Mouse (Mus musculus) NIH3T3 (cell line): ENCODE measurements around the gene Hopx.
"Not testable (repeated sequence)": the region's sequence is repeated elsewhere in the genome, so short reads cannot be mapped to it uniquely, and the experiment has no call there.

Experiments
- DNase-seq: peaks from one replicate; pipeline ENCODE4 v3.0.0-alpha.2; 2012; ENCODE audit warnings: low read depth

Gene Hopx

GRCm38 (mm10) chr5:77099997-77100380, 14.9 kb downstream of the Hopx start:
- no peak for DNase-seq

GRCm38 (mm10) chr5:77099317-77099996, 15.5 kb downstream of the Hopx start:
- no peak for DNase-seq

- no peak for DNase-seq
These were observed 16.0 kb downstream of the Hopx start for GRCm38 (mm10) chr5:77098874-77099273.

GRCm38 (mm10) chr5:77097686-77098085, 17.2 kb downstream of the Hopx start:
- DNase-seq = peak; percentile 23

- DNase-seq = not testable (repeated sequence)
These were observed 18.7 kb downstream of the Hopx start for GRCm38 (mm10) chr5:77096194-77096593.

- DNase-seq = no peak
These were observed 20.1 kb downstream of the Hopx start for GRCm38 (mm10) chr5:77094510-77095491.

- DNase-seq = no peak
These were observed 21.0 kb downstream of the Hopx start for GRCm38 (mm10) chr5:77093961-77094360.

GRCm38 (mm10) chr5:77092531-77092930, 22.4 kb downstream of the Hopx start:
- DNase-seq = no peak

- no peak for DNase-seq
These were observed 23.0 kb downstream of the Hopx start for GRCm38 (mm10) chr5:77091923-77092322.

- DNase-seq = peak; percentile 31
These were observed 24.3 kb downstream of the Hopx start for GRCm38 (mm10) chr5:77090521-77091096.

GRCm38 (mm10) chr5:77089901-77090300, 25.0 kb downstream of the Hopx start:
- DNase-seq = no peak

GRCm38 (mm10) chr5:77089294-77089693, 25.6 kb downstream of the Hopx start:
- DNase-seq = peak; percentile 34

GRCm38 (mm10) chr5:77087122-77087521, 27.8 kb downstream of the Hopx start:
- no peak for DNase-seq

- DNase-seq = no peak
These were observed 28.4 kb downstream of the Hopx start for GRCm38 (mm10) chr5:77086541-77086940.

GRCm38 (mm10) chr5:77085753-77086450, 29.0 kb downstream of the Hopx start:
- DNase-seq = no peak

GRCm38 (mm10) chr5:77084418-77084817, 30.5 kb downstream of the Hopx start:
- DNase-seq = no peak

- peak; percentile 76 for DNase-seq
These were observed 32.2 kb downstream of the Hopx start for GRCm38 (mm10) chr5:77082735-77083134.

GRCm38 (mm10) chr5:77080761-77081160, 34.2 kb downstream of the Hopx start:
- peak; percentile 88 for DNase-seq

GRCm38 (mm10) chr5:77075951-77076350, 39.0 kb downstream of the Hopx start:
- DNase-seq = peak; percentile 80

GRCm38 (mm10) chr5:77074914-77075313, 40.0 kb downstream of the Hopx start:
- DNase-seq = peak; percentile 93

GRCm38 (mm10) chr5:77073794-77074193, 41.1 kb downstream of the Hopx start:
- no peak for DNase-seq

GRCm38 (mm10) chr5:77071626-77072025, 43.3 kb downstream of the Hopx start:
- no peak for DNase-seq
